Mouse (Mus musculus) forebrain, embryonic 11.5 days (tissue): ENCODE data around the gene Fbrsl1. TPM values are rescaled to one million over a fixed set of nuclear protein-coding genes. Genes with fewer than 3 reads are reported as not detected.

Experiments used
- ATAC-seq: fragments of 200-750 bp; cut with Nextera tagmentation; replicated peaks from 2 replicates; pipeline ENCODE4 v1.8.0; 2017; ENCODE audit warnings: moderate TSS enrichment; ENCODE audit not compliant: low FRiP score
- DNase-seq: peaks from one replicate; pipeline ENCODE4 v3.0.0-alpha.2; 2017; ENCODE audit warnings: low spot score
- H3K27ac ChIP-seq: fragments of 300-500 bp; sonication (generic); 2 replicates; pipeline ENCODE4 v1.5.1; 2014; ENCODE audit warnings: low read depth, low read length
- H3K27me3 ChIP-seq: fragments of 300-500 bp; sonication (generic); 2 replicates; pipeline ENCODE4 v1.6.1; 2014; ENCODE audit warnings: mild to moderate bottlenecking, low read length, mixed read lengths; ENCODE audit not compliant: control insufficient read depth, insufficient read depth
- H3K36me3 ChIP-seq: fragments of 300-500 bp; sonication (generic); 2 replicates; pipeline ENCODE4 v1.6.1; 2014; ENCODE audit warnings: mild to moderate bottlenecking, low read length, moderate library complexity, mixed read lengths; ENCODE audit not compliant: control insufficient read depth, insufficient read depth
- H3K4me1 ChIP-seq: fragments of 300-500 bp; sonication (generic); replicated peaks from 2 replicates; pipeline ENCODE4 v1.6.1; 2014; ENCODE audit warnings: low read length, mixed read lengths; ENCODE audit not compliant: control insufficient read depth, insufficient read depth
- H3K4me2 ChIP-seq: fragments of 300-500 bp; sonication (generic); 2 replicates; pipeline ENCODE4 v1.6.1; 2014; ENCODE audit warnings: low read depth, mild to moderate bottlenecking, low read length, moderate library complexity, mixed read lengths; ENCODE audit not compliant: severe bottlenecking
- H3K4me3 ChIP-seq: fragments of 300-500 bp; sonication (generic); 2 replicates; pipeline ENCODE4 v1.5.1; 2014; ENCODE audit warnings: low read depth, low read length
- H3K9ac ChIP-seq: fragments of 300-500 bp; sonication (generic); 2 replicates; pipeline ENCODE4 v1.6.1; 2014; ENCODE audit warnings: low read length
- H3K9me3 ChIP-seq: fragments of 300-500 bp; sonication (generic); 2 replicates; pipeline ENCODE4 v1.6.1; 2016; ENCODE audit warnings: low read length, mixed read lengths; ENCODE audit not compliant: control insufficient read depth
- WGBS: fragments of 180-500 bp; shearing (Covaris S2); extraction: QIAGEN DNeasy Blood & Tissue Kit; methylation state at CpG from one replicate; pipeline ENCODE4 v1.1.7; 2014; 5-methylcytosine and 5-hydroxymethylcytosine counted together
- polyA plus RNA-seq: library from polyadenylated mRNA; unstranded; fragments of >200 nt; fragmentation: Nextera tagmentation; extraction: Ambion mirVana; gene quantifications from 2 replicates; pipeline ENCODE4 v1.2.1, GENCODE M21; 2014

Fbrsl1 gene
- polyA plus RNA-seq, 1 experiment from 2014 or later, result 41.1 TPM

DNA sequence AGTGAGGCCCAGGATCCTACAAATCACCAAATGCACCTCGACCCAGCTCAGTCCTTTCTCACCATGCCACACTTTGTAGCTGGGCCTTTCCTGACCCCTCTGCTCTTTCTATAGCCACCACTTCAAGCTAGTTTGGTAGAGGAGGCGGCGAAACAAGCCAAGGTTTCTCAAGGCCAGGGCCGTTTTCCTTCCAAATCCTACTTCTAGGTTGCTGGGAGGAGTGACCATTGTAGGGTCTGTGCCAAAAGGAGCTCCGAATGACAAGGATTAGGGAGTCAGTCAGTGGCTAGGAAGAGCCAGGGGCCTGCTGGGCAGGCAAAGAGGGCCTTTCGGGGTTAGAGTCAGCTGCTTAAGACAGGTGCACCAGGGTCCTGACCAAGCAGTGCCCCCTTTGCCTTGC is 63.8 kb downstream of the Fbrsl1 start:
- H3K9me3 ChIP-seq, result no peaks in the 10 kb centered on the region
- H3K9ac ChIP-seq, result no peak overlapping the region; the same call in 1 of the 2 replicates
- H3K27ac ChIP-seq, result no peak overlapping the region
- H3K36me3 ChIP-seq, result no peaks in the 10 kb centered on the region; the same call in 1 of the 2 replicates
- peak overlapping the region; percentile 50; the same call in 1 of the 2 replicates for H3K4me3 ChIP-seq
- H3K27me3 ChIP-seq, result peaks cover 2% of the 10 kb centered on the region; the same call in 1 of the 2 replicates
- 61% methylated on average over 6 of the region's 6 CpGs for WGBS
- H3K4me1 ChIP-seq, result peaks cover 12% of the 10 kb centered on the region
- ATAC-seq (no peak), DNase-seq (peak; percentile 46)
- H3K4me2 ChIP-seq, result peak overlapping the region; percentile 68; the same call in 1 of the 2 replicates

DNA sequence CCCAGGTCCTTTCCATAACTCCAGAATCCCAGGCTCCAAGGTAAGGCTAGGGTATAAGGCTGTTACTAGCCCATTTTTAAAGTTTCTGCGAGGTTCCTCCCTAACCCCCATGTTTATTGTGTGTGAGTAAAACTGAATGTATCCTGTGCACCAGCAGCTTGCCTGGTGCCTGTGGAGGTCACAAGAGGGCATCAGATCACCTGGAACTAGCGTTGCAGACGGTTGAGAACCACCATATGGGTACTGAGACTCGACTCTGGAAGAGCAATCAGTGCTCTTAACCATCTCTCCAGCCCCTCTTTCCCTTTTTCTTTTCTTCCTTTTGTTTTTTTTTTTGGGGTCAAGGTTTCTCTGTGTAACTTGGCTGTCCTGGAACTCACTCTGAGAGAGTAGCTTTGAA is 68.5 kb downstream of the Fbrsl1 start:
- no peak overlapping the region for H3K27ac ChIP-seq
- no peak overlapping the region for H3K4me2 ChIP-seq
- peaks cover 8% of the 10 kb centered on the region; the same call in 1 of the 2 replicates for H3K36me3 ChIP-seq
- no peak overlapping the region for H3K9ac ChIP-seq
- WGBS, result 92% methylated on average over 4 of the region's 4 CpGs
- H3K4me1 ChIP-seq, result peaks cover 6% of the 10 kb centered on the region
- DNase-seq, result no peak
- no peak overlapping the region for H3K4me3 ChIP-seq
- no peak for ATAC-seq
- no peaks in the 10 kb centered on the region for H3K27me3 ChIP-seq
- no peaks in the 10 kb centered on the region for H3K9me3 ChIP-seq

DNA sequence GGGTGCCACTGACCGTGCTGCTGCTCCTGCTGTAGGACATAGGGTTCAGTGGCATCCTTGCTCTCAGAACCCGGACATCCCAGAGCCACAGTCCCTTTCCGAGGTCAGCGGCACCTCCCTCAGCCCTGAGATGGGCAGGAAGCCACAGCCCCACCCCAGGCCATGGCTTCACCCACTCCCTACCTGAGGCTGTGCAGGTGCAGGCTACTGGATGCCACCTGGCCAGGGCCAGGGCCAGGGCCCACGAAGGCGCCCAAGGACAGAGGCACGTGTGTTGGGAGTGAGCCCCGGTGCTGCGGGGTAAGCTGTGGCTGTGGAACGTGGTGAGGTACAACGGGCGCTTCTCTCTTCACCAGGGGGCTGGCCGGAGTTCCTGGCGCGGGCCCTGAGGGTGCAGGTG is 69.2 kb downstream of the Fbrsl1 start:
- Histone ChIP-seq H3K9me3 (no peaks in the 10 kb centered on the region), H3K4me2 (no peak overlapping the region), H3K36me3 (peaks cover 9% of the 10 kb centered on the region; the same call in 1 of the 2 replicates), H3K27me3 (no peaks in the 10 kb centered on the region), H3K4me3 (no peak overlapping the region), H3K4me1 (peaks cover 4% of the 10 kb centered on the region; the same call in 1 of the 2 replicates), H3K27ac (no peak overlapping the region), H3K9ac (no peak overlapping the region)
- WGBS, result 90% methylated on average over 15 of the region's 15 CpGs
- DNase-seq, result no peak
- no peak for ATAC-seq

DNA sequence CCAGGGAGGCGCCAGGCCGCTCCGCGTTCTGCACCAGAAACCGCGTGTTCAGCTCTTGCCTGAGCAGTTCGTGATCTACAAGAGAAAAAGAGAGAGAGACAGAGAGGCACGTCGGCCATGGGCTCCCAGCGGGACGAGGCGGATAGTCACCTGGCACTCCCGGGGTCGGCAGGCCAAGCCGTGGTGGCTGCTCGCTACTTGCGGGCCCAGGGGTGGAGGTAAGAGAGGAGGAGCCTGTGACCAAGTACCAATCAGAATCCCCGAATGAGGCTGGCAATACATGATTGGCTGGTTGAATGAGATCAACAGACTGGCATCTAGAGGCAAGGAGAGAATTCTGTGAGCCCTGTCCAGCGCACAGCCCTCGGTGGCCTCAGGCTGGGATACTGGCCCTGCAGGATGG is 70.1 kb downstream of the Fbrsl1 start:
- peak; percentile 57; the same call in 1 of the 2 replicates for ATAC-seq
- H3K4me1 ChIP-seq, result peaks cover 4% of the 10 kb centered on the region; the same call in 1 of the 2 replicates
- no peak overlapping the region for H3K4me3 ChIP-seq
- H3K9me3 ChIP-seq, result no peaks in the 10 kb centered on the region
- H3K27ac ChIP-seq, result 0 out of 2 replicates have a peak overlapping the region, but pooled peaks have one; percentile 18
- no peak overlapping the region for H3K9ac ChIP-seq
- DNase-seq, result no peak
- WGBS, result 35% methylated on average over 20 of the region's 20 CpGs
- peaks cover 11% of the 10 kb centered on the region; the same call in 1 of the 2 replicates for H3K36me3 ChIP-seq
- H3K4me2 ChIP-seq, result no peak overlapping the region
- no peaks in the 10 kb centered on the region for H3K27me3 ChIP-seq

DNA sequence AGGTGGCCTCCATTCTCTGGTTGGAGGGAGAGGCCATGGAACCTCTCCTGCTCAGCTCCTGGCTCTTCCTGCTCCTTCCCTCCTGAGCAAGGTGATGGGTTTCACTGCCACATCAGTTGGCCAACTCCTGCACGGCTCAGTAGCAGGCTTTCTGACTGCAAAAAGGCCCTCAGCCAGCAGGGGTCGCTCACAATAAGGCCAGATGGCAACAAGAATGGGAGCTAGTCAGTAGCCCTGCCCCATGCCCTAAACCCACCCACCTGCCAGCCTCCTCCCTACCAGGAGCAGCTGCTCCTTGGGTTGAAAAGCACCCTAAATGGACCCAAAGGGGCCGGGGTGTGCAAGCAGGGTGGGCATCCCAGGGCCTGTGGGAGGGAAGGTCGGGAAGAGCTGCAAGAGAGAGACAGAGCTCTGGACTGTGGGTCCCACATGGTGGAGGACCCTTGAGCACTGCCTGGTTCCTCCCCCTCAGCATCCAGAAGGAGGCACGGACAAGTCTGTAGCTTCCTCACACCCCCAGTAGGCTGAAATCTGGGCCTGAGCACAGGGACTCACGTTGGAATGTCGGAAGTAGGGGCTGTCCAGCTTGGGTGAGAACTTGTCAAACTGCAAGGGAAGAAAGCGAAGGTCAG is 71.4 kb downstream of the Fbrsl1 start:
- H3K9ac ChIP-seq, result no peak overlapping the region
- DNase-seq, result peak; percentile 91
- ATAC-seq, result peak; percentile 52
- no peak overlapping the region for H3K4me2 ChIP-seq
- peaks cover 4% of the 10 kb centered on the region; the same call in 1 of the 2 replicates for H3K4me1 ChIP-seq
- H3K4me3 ChIP-seq, result no peak overlapping the region
- 60% methylated on average over 8 of the region's 8 CpGs for WGBS
- peaks cover 11% of the 10 kb centered on the region; the same call in 1 of the 2 replicates for H3K36me3 ChIP-seq
- no peaks in the 10 kb centered on the region for H3K9me3 ChIP-seq
- no peak overlapping the region for H3K27ac ChIP-seq
- no peaks in the 10 kb centered on the region for H3K27me3 ChIP-seq

- H3K27ac ChIP-seq, result no peak overlapping the region
- DNase-seq (peak; percentile 57), ATAC-seq (no peak)
These were observed 84.3 kb downstream of the Fbrsl1 start for GRCm38 (mm10) chr5:110363822-110364545.

GRCm38 (mm10) chr5:110363179-110363821 is 85.0 kb downstream of the Fbrsl1 start:
- 3% methylated on average over 65 of the region's 72 CpGs for WGBS
- H3K4me1 ChIP-seq, result peaks cover 12% of the 10 kb centered on the region; the same call in 1 of the 2 replicates
- peak; percentile 88 for DNase-seq
- peak overlapping the region; percentile 55 for H3K9ac ChIP-seq
- H3K4me2 ChIP-seq, result peak overlapping the region; percentile 91
- peak overlapping the region; percentile 36 for H3K4me3 ChIP-seq
- no peaks in the 10 kb centered on the region; the same call in none of the 2 replicates for H3K36me3 ChIP-seq
- peaks cover 5% of the 10 kb centered on the region for H3K27me3 ChIP-seq
- peak; percentile 79 for ATAC-seq
- H3K27ac ChIP-seq, result no peak overlapping the region
- no peaks in the 10 kb centered on the region for H3K9me3 ChIP-seq

More at GRCm38 (mm10) chr5:110363822-110364545, 84.3 kb downstream of the Fbrsl1 start:
- Histone ChIP-seq H3K4me3 (no peak overlapping the region), H3K36me3 (no peaks in the 10 kb centered on the region; the same call in none of the 2 replicates), H3K4me2 (no peak overlapping the region; the same call in 1 of the 2 replicates), H3K9me3 (no peaks in the 10 kb centered on the region), H3K9ac (0 out of 2 replicates have a peak overlapping the region, but pooled peaks have one; percentile 55), H3K27me3 (peaks cover 5% of the 10 kb centered on the region), H3K4me1 (peaks cover 12% of the 10 kb centered on the region; the same call in 1 of the 2 replicates)
- 41% methylated on average over 11 of the region's 11 CpGs for WGBS

DNA sequence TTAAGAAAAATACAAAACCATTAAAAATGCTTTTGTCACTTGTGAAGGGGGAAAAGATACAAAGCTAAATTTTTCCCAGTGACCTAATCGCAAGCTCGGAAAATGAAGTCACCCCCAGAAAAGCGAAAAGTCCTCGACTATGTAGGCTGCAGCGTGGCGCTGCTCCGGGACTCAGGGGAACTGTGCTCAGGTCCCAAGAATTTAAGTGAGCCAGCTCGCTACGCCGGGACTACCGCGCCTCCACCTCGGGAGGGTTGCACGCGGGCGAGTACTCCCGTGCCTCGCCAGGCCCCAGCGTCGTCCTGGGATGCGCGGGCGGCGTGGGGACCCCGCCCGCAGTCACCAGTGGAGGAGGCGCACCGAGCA is 85.5 kb downstream of the Fbrsl1 start:
- peaks cover 12% of the 10 kb centered on the region; the same call in 1 of the 2 replicates for H3K4me1 ChIP-seq
- no peak; the same call in 1 of the 2 replicates for ATAC-seq
- DNase-seq, result no peak
- H3K4me3 ChIP-seq, result peak overlapping the region; percentile 36
- H3K9ac ChIP-seq, result peak overlapping the region; percentile 55
- 2% methylated on average over 28 of the region's 28 CpGs for WGBS
- H3K36me3 ChIP-seq, result no peaks in the 10 kb centered on the region; the same call in none of the 2 replicates
- H3K27ac ChIP-seq, result no peak overlapping the region
- H3K9me3 ChIP-seq, result no peaks in the 10 kb centered on the region
- peaks cover 5% of the 10 kb centered on the region for H3K27me3 ChIP-seq
- H3K4me2 ChIP-seq, result peak overlapping the region; percentile 91
